Mouse (Mus musculus) yolk sac, embryonic 10.5 days (tissue): ENCODE measurements at regions not wholly inside any gene's neighbourhood (a gene's known extent, or its start where the extent isn't known, plus 50 kb on each side); places are given as distances from the start of the nearest gene placed in this dataset.

Experiments used
- DNase-seq: peaks from one replicate; pipeline ENCODE4 v3.0.0-alpha.2; 2017; ENCODE audit warnings: low spot score

DNA sequence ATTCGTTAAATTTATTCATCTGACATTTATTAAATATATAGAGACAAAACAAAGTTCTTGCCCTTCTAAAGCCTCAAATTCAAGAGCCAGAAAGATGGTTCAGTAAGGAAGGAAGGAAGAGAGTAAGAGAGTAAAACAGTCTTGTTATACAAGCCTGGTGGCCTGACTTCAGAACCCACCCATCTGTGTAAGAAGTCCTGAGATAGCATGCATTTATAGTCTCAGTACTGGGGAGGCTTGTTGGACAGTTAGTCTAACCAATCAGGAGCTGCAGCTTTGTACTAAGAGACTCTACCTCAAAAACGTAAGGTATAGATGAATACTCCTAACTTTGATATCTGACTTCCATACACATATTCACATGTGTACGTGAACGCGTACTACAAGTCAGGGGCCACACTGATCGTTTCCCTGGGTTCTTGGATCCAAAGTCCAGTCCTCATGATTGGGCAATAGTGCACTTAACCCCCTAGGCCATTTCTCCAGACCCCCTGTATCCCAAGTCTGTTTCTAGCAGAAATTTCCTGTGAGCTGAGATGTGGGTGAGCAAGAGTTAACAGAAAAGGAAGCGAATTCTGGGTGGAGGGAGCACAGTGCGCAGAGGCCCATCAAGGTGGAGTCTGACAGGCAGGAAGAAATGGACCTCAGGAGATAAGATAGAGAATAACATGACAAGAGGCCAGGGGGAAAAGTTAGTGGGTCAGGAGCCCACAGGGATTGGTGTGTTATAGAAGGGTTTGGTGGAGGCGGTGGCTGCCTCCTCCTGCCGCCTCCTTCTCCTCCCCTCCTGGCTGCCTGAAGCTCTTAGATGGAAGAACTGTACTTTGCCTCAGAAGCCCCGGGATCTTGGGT lies 187.0 kb downstream of the Kit start:
- DNase-seq: peak; percentile 28

DNA sequence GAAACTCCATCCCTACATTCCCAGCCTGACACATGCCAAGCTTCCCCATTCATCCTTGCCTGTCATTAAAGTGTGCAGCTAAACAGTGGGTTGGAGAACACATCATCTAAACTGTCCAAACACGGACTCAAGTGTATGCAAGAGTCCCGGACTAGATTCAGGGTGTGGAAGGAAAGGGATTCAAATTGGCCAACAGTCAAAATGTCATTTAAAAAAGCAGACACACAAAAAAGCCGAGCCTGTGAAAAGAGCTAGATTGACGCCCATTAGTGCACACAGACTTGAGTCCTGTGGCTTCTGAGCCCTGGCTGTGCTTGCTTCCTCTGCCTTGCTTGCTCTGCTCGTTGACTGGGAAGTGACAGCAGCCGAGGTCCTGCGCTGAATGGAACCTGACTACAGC lies 181.5 kb downstream of the Kit start:
- no peak for DNase-seq

DNA sequence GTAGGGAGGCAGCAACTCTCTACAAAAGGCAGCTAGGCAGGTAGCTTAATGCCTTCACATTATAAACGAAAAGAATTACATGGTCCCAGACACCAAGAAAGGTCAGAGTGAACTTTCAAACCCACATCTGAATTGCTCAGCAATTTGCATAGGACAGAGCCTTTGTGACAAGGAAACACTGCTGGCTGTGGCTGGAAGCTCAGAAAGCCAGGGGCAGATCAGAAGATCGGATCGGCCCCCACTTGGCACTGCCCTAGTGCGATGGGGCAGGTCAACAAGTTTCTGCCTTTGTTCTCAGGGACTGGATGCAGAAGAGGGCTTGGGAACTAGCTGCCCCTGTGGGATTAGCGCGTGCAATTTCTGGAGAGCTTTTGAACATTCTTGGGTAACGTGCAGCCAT lies 179.6 kb downstream of the Kit start:
- DNase-seq: no peak

DNA sequence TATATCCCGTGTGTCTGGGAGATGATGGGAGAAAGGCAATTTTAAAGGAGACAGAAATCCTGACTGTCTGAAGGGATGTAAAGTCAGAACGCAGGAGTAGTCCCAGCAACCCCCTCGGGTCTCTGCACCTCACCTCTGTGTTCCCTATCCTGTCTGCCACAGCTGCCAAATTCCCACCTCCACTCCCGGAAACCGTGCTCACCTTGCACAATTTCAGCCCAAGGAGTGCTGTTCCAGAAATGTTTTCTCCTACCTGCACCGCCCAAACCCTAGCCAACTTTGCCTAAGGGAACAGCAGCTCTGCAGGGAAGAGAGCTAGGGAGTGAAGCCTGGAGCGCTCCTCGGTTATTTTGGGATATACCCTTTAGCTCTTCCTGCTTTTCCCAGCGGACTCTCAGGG lies 170.6 kb downstream of the Kit start:
- no peak for DNase-seq

DNA sequence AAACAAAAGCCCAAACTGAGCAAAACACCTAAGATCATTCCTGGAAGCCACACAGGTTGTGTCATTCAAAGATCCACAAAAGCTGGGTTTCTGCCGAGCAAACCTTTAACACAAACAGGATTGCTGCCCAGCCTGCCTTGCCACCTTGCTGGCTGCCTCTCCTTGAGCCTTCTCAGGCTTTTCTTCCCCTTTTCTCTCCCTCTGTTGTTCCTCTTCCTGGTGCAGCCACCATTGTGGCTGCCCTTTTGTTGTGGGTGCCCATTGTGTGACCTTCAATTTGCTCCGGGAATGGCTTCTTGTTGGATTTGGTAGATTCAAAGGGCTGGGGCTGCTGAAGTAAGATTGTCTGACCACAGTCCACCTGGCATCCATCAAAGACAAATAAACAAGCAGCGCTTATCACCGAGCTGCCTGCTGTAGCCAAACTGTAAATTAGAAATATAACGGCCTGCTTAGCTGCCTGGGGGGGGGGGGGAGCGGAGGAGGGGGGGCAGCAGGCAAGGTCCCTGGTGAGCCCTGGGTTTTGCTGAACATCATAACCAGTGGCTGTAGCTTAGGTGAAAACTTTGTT lies 169.8 kb downstream of the Kit start:
- no peak for DNase-seq

DNA sequence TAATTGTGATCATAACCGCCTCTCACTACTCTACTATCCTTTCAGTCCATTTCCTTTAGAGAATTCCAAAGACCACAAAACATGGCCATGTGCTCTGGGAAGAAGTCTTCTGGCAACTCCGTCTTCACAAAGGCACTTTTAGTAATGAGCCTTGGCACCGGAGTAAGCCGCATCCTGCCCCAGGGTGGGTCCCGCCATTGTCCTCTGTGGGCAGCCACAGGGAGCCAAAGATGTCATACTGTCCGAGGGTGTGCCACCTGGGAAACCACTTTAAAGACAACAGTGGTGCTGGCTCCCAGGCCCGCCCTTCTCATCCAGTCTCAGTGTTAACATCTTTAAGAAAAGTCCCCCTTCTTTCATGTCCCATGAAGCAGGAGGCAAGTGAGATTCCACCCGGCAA lies 164.6 kb downstream of the Kit start:
- no peak for DNase-seq

DNA sequence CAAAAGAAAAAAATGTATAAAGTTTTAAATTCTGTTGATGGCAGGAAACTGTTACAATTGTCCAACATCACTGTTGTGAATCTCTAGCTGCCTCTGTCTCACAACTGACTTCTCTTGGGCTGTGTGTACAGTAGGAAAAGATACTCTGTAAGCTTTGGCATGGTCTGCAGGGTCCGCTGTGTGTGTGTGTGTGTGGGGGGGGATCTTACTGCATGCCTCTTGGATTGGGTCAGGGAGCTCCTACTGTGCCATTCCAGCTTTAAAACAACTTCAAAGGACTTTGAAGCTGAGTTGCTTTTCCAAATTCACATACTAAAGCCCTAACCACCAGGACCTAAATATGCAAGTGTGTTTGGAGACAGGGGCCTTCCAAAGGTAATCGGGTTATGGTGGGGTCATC lies 163.7 kb downstream of the Kit start:
- no peak for DNase-seq

DNA sequence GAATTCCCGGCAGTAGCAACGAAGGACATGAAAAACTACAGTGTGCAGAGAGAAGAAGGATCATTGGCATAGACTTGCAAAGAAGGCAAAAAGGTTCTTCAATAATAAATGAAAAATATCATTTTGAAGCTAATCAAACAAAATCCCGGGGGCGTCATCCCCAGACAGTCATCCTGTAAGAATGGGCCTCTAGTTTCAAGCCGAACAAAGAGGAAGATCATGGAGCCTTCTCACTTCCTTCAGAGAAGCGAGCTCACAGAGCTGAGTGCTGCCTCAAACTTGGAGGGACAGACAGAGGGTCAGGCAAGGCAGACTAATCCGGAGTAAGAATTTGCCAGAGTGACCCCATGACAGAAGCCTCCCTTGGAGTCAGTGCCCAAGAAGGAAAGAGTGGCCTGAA lies 163.0 kb downstream of the Kit start:
- no peak for DNase-seq

DNA sequence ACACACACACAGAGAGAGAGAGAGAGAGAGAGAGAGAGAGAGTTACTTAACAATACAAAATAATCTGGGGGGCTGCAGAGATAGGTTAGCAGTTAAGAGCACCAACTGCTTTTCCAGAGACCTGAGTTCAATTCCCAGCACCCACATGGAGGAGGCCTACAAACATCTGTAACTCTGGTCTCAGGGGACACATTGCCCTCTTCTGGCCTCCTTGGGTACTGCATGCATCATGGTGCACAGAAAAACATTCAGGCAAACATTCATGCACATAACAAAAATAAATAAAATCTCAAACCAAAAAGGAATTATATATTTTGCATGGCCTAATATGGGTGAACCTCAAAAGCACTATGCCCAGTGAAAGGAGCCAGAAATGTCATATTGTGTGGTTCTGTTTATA lies 161.6 kb downstream of the Kit start:
- no peak for DNase-seq

DNA sequence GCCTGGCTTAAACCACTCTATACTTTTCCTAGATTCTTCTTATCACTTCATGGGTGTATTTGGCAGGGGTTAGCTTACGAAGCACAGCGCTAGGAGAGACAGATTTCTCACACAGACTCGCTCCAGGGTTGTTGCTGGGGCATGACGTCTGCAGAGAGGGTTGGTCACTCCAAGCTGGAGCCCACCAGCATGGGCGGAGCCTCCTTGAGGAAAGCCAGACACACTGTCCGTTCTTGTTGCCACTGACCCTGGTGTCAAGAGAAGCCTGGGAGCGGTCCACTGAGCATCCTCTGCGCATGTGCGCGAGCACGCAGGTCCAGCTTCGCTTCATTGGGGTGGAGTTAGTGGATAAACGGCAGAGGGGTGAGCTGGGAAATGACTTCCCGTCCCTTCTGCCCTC lies 159.8 kb downstream of the Kit start:
- DNase-seq: peak; percentile 73

DNA sequence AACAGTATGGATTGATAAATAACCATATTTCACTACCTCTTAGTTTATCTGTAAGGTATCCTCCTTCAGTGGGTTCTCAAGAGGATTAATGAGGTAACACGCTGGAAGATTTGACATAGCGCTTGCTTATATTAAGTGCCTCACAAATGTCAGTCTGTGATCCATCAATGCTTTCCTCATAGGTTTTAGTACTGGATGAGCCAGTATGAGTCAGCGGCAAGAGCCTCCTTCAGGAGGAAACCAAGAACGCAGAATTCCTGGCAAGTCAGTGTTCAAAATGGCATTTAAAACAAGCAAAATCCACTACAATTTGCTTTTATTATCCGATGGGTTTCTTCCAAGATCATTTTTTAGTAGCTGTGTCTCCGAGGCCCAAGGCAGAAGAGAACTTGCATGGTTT lies 159.3 kb downstream of the Kit start:
- peak; percentile 6 for DNase-seq

DNA sequence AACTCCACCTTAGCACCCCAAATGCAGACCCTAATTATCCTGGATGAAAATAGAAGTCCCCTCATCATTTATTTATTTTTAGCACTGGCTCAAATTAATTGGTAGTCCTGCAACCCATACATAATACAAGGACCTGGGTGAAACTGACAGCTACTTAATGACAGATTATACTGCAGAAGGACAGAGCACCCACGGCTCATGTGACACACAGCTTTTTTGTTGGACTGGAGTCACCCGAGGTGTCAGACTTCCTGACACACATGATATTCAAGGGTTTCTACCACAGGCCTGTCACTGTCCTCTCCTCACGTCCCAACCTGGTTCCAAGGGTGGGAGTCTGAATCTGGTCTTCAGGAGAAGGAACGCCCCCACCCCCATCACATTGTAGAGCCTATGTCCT lies 156.5 kb downstream of the Kit start:
- DNase-seq: no peak

DNA sequence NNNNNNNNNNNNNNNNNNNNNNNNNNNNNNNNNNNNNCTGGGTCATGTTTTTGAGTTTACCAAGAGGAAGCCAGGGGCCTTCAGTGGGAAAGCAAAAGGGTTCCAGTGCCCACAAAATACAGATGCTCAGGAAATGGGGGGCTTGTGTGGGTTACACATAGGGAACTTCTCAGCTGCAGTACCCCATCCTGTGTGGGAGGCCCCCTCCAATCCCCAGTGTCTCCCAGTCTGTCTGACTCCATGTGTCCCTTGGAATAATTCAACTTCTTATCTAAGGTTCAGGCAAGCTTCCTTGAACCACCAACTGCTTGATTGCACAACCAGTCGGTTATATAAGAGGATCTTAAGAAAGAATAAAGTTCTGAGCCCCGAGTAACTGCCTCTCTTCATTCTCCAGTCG lies 156.0 kb downstream of the Kit start:
- DNase-seq: no peak

DNA sequence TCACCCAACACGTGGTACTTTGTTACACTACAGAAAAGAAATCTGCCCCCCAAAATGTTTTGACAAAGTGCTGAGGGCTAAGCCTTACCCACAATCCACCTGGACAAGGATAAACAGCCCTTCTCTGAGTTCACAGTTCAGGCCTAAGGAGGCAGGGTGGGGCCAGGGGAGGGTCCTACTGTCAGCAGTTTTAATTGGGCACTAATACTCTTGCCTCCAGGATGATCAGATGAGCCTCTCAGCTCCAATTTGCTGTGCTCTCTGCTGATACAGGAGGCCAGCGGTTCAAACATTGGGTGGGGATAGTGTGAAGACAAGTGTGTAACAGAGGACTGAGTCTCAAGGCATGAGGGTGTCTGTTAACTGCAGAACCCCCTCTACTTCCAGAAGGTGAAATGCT lies 146.6 kb downstream of the Kit start:
- DNase-seq: no peak

DNA sequence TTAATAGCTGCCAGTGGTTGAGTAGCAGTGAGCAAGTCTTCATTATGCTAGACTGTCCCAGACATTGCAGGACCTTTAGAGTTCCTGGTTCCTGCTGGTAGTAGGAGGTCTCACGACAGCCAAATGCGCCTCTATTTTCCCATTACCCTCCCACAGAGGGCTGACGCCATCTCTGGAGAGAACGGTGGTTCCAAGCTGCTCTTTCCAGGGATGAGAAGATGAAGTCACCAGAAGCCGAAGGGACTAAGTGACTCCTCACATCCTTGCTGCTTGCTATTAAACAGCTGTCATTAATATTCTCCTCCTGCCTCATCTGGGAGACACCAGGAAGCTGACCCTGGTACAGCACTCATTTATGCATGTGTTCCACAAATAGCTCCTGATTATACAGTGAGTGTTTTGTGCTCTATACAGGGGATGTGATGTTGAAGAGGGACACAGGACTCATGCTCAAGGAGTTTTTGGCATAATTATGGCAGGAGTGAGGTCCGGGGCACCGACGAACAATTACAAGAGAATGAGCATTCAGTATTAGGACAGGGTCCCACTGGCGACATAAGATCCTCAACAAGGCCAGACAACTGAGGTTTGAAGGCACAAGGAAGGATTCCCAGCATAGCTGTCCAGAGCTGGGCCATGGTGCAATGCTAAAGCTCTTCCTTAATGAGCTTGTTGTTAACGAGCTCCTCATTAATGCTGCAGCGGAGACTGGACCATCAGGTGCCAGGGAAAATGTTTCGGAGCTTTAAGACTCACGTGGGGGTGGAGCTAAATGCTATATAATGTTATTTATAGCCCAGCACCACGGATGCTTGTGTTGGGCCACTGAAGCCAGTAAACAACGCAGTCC lies 145.6 kb downstream of the Kit start:
- no peak for DNase-seq

DNA sequence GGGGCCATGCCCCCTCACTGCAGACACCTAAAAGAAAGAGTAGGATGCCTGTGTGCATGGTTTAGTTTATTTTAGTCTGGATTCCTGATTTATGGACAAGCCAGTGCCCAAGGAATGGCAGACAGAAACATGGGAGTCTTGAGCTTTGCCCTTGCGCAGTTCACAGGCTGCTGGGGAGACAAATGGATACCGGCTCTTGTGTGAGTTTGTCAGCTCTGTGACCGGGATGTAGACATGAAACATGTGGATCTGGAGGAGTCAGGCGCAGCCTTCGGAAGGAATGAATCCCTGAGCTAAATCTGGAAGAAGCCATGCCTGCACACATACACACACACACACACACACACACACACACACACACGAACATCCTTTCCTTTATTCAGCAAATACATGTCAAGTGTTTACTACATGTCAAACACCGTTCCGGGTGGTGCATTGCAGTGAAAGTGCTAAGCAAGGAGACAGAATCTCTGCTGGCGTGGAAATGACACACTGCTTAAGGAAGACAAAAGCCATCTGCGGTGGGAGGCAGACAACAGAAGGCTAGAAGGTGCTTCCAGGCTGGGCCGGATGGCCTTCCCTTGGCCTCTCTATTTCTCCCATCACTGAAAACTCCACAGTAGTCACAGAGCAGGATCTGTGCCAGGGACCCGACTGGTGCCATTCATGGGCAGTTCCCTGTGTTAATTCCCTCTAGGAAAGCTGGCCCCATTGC lies 144.0 kb downstream of the Kit start:
- peak; percentile 1 for DNase-seq
